ENCODE assay signal across 7 mouse cellular contexts in the genomic region with DNA sequence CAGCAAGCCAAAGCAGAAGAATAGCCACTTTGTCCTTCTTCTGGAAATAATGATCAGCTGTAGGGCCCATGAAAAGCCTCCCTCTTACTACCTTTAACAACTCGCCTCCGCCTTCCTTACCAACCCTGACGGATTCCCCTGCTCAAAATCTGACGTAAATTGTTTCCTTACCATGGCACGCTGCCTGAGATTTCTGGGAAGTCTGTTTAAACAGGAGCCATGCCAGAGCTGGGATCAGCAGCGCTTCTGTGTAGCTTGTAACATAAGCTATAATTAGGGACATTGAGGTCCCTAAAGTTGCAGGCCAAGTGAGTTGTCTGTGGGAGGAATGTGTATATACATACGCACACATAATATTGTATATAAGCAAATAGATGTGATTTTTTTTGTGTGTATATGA.
DNase-seq lines count a peak whose midpoint lies in the region; ATAC-seq and TF ChIP-seq lines count a peak whose summit lies in the region.

No protein-coding gene starts in this region.

- H3K4me3 ChIP-seq in left cerebral cortex, adult 2 months, result no peak overlapping the region
- H3K4me3 ChIP-seq in midbrain, embryonic 15.5 days, result no peak overlapping the region

- no peak for TF ChIP-seq CTCF in left cerebral cortex, adult 2 months (IDR thresholded peaks at IDR 0.05)

- DNase-seq in left cerebral cortex, adult 18-20 months (ENCODE audit: low spot score in 2 of 2), result peak; percentile 23 to 24
- DNase-seq in left cerebral cortex, adult 2 months (ENCODE audit: extremely low spot score in 1 of 2, low spot score in 2 of 2), result no peak
- peak; percentile 84 for DNase-seq in heart, postnatal 4 days
- DNase-seq in right cerebral cortex, postnatal 25 days, result peak; percentile 20
- no peak for DNase-seq in ovary, postnatal 10 days (ENCODE audit: low spot score)

- H3K36me3 ChIP-seq in midbrain, embryonic 15.5 days (replicated peaks), result no peaks in the 10 kb centered on the region

- 82% methylated on average over 7 of the region's 7 CpGs for WGBS in midbrain, embryonic 15.5 days

- intact Hi-C loops in left cerebral cortex, adult 2 months (cut with DNase I), result no loop called here

- no peaks in the 10 kb centered on the region for H3K4me1 ChIP-seq in midbrain, embryonic 15.5 days

- no peaks in the 10 kb centered on the region for H3K27me3 ChIP-seq in midbrain, embryonic 15.5 days (replicated peaks)

- H3K9me3 ChIP-seq in midbrain, embryonic 15.5 days, result no peaks in the 10 kb centered on the region

- peak; percentile 55 for ATAC-seq in frontal cortex, adult (ENCODE audit: low TSS enrichment)
- no peak for ATAC-seq in midbrain, embryonic 15.5 days (replicated peaks)

- H3K27ac ChIP-seq in left cerebral cortex, adult 2 months, result no peak overlapping the region
- no peak overlapping the region for H3K27ac ChIP-seq in midbrain, embryonic 15.5 days

- no peak overlapping the region for H3K9ac ChIP-seq in midbrain, embryonic 15.5 days

- no peak overlapping the region for H3K4me2 ChIP-seq in midbrain, embryonic 15.5 days

Comparison
In these comparisons a context has a peak if more than half of its experiments do, and no peak if none do; other contexts are left out.
1. DNase-seq: peak in left cerebral cortex, adult 18-20 months (2 of 2), heart, postnatal 4 days (single experiment) and right cerebral cortex, postnatal 25 days (single experiment); none in left cerebral cortex, adult 2 months (0 of 2) and ovary, postnatal 10 days (single experiment).